Mouse (Mus musculus) hindbrain, embryonic 12.5 days (tissue): ENCODE data around the gene Gnb5. TPM values are rescaled to one million over a fixed set of nuclear protein-coding genes. Genes with fewer than 3 reads are reported as not detected.

Experiments used
- polyA plus RNA-seq: library from polyadenylated mRNA; unstranded; fragments of >200 nt; fragmentation: Nextera tagmentation; extraction: Ambion mirVana; gene quantifications from 2 replicates; pipeline ENCODE4 v1.2.1, GENCODE M21; 2016

Gene Gnb5
- polyA plus RNA-seq, 1 experiment from 2014 or later, result 33.4 TPM

Other genes with a start within 250 kb of the Gnb5 start
- 40.9 and 44.5 TPM in 2 replicates for gene Myo5a, start 235.3 kb upstream of the Gnb5 start, polyA plus RNA-seq
- gene Myo5c, start 74.3 kb upstream of the Gnb5 start, polyA plus RNA-seq, result 0.65 and 1.8 TPM in 2 replicates
- not detected in 2 replicates for gene Bcl2l10, start 41.5 kb downstream of the Gnb5 start, polyA plus RNA-seq
- 176 and 183 TPM in 2 replicates for gene Mapk6, start 103.7 kb downstream of the Gnb5 start, polyA plus RNA-seq
- gene Leo1, start 135.2 kb downstream of the Gnb5 start, polyA plus RNA-seq, result 50.5 and 51.7 TPM in 2 replicates